Mouse (Mus musculus): ENCODE data around the gene St3gal3. TPM values are rescaled to one million over a fixed set of nuclear protein-coding genes. Genes with fewer than 3 reads are reported as not detected.

The St3gal3 gene
- polyA plus RNA-seq, 1 experiment, result 23.4 TPM

GRCm38 (mm10) chr4:118156559-118156958 is 21.8 kb upstream of the St3gal3 start:
- 92% methylated on average over 15 of the region's 15 CpGs for WGBS
- TF ChIP-seq CTCF (IDR thresholded peaks at IDR 0.05; ENCODE audit: insufficient read depth, low read length), result no peak
- no peaks in the 10 kb centered on the region for H3K4me1 ChIP-seq (ENCODE audit: control insufficient read depth, insufficient read depth, low read length)
- no peak overlapping the region for H3K4me3 ChIP-seq (replicated peaks; ENCODE audit: extremely low read depth, low read depth, low read length)
- no peak for DNase-seq

GRCm38 (mm10) chr4:118154889-118155288 is 20.2 kb upstream of the St3gal3 start:
- DNase-seq, result no peak
- Histone ChIP-seq H3K4me1 (ENCODE audit: control insufficient read depth, insufficient read depth, low read length) (no peaks in the 10 kb centered on the region), H3K4me3 (replicated peaks; ENCODE audit: extremely low read depth, low read depth, low read length) (no peak overlapping the region)
- 81% methylated on average over 5 of the region's 5 CpGs for WGBS
- no peak for TF ChIP-seq CTCF (IDR thresholded peaks at IDR 0.05; ENCODE audit: insufficient read depth, low read length)
- TF ChIP-seq POLR2A (IDR thresholded peaks at IDR 0.05; ENCODE audit: borderline replicate concordance, extremely low read depth, low read depth, low read length), result no peak

- WGBS, result 85% methylated on average over 17 of the region's 17 CpGs
- DNase-seq, result no peak
Measured at GRCm38 (mm10) chr4:118152020-118152785, 17.5 kb upstream of the St3gal3 start.

GRCm38 (mm10) chr4:118150804-118151203 is 16.1 kb upstream of the St3gal3 start:
- no peak for DNase-seq
- WGBS, result 92% methylated on average over 7 of the region's 7 CpGs
- H3K4me1 ChIP-seq (ENCODE audit: control insufficient read depth, insufficient read depth, low read length), result no peaks in the 10 kb centered on the region
- H3K4me3 ChIP-seq (replicated peaks; ENCODE audit: extremely low read depth, low read depth, low read length), result no peak overlapping the region
- no peak for TF ChIP-seq CTCF (IDR thresholded peaks at IDR 0.05; ENCODE audit: insufficient read depth, low read length)
- TF ChIP-seq POLR2A (IDR thresholded peaks at IDR 0.05; ENCODE audit: borderline replicate concordance, extremely low read depth, low read depth, low read length), result no peak

More at GRCm38 (mm10) chr4:118152020-118152785, 17.5 kb upstream of the St3gal3 start:
- TF ChIP-seq CTCF (IDR thresholded peaks at IDR 0.05; ENCODE audit: insufficient read depth, low read length), result no peak
- peak; percentile 12; the same call in 1 of the 2 replicates for TF ChIP-seq POLR2A (IDR thresholded peaks at IDR 0.05; ENCODE audit: borderline replicate concordance, extremely low read depth, low read depth, low read length)
- H3K4me1 ChIP-seq (ENCODE audit: control insufficient read depth, insufficient read depth, low read length), result no peaks in the 10 kb centered on the region
- no peak overlapping the region for H3K4me3 ChIP-seq (replicated peaks; ENCODE audit: extremely low read depth, low read depth, low read length)

GRCm38 (mm10) chr4:118149956-118150680 is 15.4 kb upstream of the St3gal3 start:
- Histone ChIP-seq H3K4me3 (replicated peaks; ENCODE audit: extremely low read depth, low read depth, low read length) (no peak overlapping the region), H3K4me1 (ENCODE audit: control insufficient read depth, insufficient read depth, low read length) (no peaks in the 10 kb centered on the region)
- DNase-seq, result no peak
- TF ChIP-seq POLR2A (IDR thresholded peaks at IDR 0.05; ENCODE audit: borderline replicate concordance, extremely low read depth, low read depth, low read length) (no peak), CTCF (IDR thresholded peaks at IDR 0.05; ENCODE audit: insufficient read depth, low read length) (no peak)
- 80% methylated on average over 14 of the region's 14 CpGs for WGBS

- Histone ChIP-seq H3K4me1 (ENCODE audit: control insufficient read depth, insufficient read depth, low read length) (no peaks in the 10 kb centered on the region), H3K4me3 (replicated peaks; ENCODE audit: extremely low read depth, low read depth, low read length) (no peak overlapping the region)
- DNase-seq, result no peak
- TF ChIP-seq CTCF (IDR thresholded peaks at IDR 0.05; ENCODE audit: insufficient read depth, low read length) (no peak), POLR2A (IDR thresholded peaks at IDR 0.05; ENCODE audit: borderline replicate concordance, extremely low read depth, low read depth, low read length) (no peak)
- 83% methylated on average over 10 of the region's 10 CpGs for WGBS
Measured at GRCm38 (mm10) chr4:118149055-118149576, 14.4 kb upstream of the St3gal3 start.

GRCm38 (mm10) chr4:118148317-118148687 is 13.6 kb upstream of the St3gal3 start:
- Histone ChIP-seq H3K4me1 (ENCODE audit: control insufficient read depth, insufficient read depth, low read length) (no peaks in the 10 kb centered on the region), H3K4me3 (replicated peaks; ENCODE audit: extremely low read depth, low read depth, low read length) (no peak overlapping the region)
- no peak for DNase-seq
- 70% methylated on average over 10 of the region's 10 CpGs for WGBS
- TF ChIP-seq POLR2A (IDR thresholded peaks at IDR 0.05; ENCODE audit: borderline replicate concordance, extremely low read depth, low read depth, low read length), result no peak
- no peak for TF ChIP-seq CTCF (IDR thresholded peaks at IDR 0.05; ENCODE audit: insufficient read depth, low read length)

- Histone ChIP-seq H3K4me3 (replicated peaks; ENCODE audit: extremely low read depth, low read depth, low read length) (no peak overlapping the region), H3K4me1 (ENCODE audit: control insufficient read depth, insufficient read depth, low read length) (no peaks in the 10 kb centered on the region)
- TF ChIP-seq CTCF (IDR thresholded peaks at IDR 0.05; ENCODE audit: insufficient read depth, low read length), result no peak
- TF ChIP-seq POLR2A (IDR thresholded peaks at IDR 0.05; ENCODE audit: borderline replicate concordance, extremely low read depth, low read depth, low read length), result no peak
- WGBS, result 89% methylated on average over 19 of the region's 19 CpGs
- no peak for DNase-seq
Measured at GRCm38 (mm10) chr4:118147547-118148316, 13.0 kb upstream of the St3gal3 start.

GRCm38 (mm10) chr4:118147090-118147489 is 12.4 kb upstream of the St3gal3 start:
- no peak overlapping the region for H3K4me3 ChIP-seq (replicated peaks; ENCODE audit: extremely low read depth, low read depth, low read length)
- no peaks in the 10 kb centered on the region for H3K4me1 ChIP-seq (ENCODE audit: control insufficient read depth, insufficient read depth, low read length)
- no peak for DNase-seq
- WGBS, result 88% methylated on average over 10 of the region's 10 CpGs
- TF ChIP-seq POLR2A (IDR thresholded peaks at IDR 0.05; ENCODE audit: borderline replicate concordance, extremely low read depth, low read depth, low read length), result no peak
- no peak for TF ChIP-seq CTCF (IDR thresholded peaks at IDR 0.05; ENCODE audit: insufficient read depth, low read length)
